Mouse (Mus musculus) lung, adult 2 months (tissue): ENCODE data around the gene Ptges. TPM values are rescaled to one million over a fixed set of nuclear protein-coding genes. Genes with fewer than 3 reads are reported as not detected.
A peak's percentile ranks its signal among the peaks of the same experiment; 100 is the strongest.

Experiments used
- DNase-seq: peaks from one replicate; pipeline ENCODE4 v3.0.0; 2022
- H3K4me1 ChIP-seq: fragments of 200-500 bp; 2 replicates; pipeline ENCODE4 v1.6.1; 2011; ENCODE audit warnings: low read length; ENCODE audit not compliant: control insufficient read depth, insufficient read depth
- H3K4me3 ChIP-seq: fragments of 200-500 bp; replicated peaks from 2 replicates; pipeline ENCODE3; 2011; ENCODE audit warnings: low read depth, mild to moderate bottlenecking, control low read depth, low read length; ENCODE audit errors: extremely low read depth
- CTCF ChIP-seq: fragments of 200-500 bp; IDR thresholded peaks from 2 replicates; pipeline ENCODE4 v1.5.1; 2011; ENCODE audit warnings: mild to moderate bottlenecking, low read length, control low read depth; ENCODE audit not compliant: insufficient read depth
- POLR2A ChIP-seq: fragments of 200-500 bp; IDR thresholded peaks from 2 replicates; pipeline ENCODE4 v1.6.1; 2011; ENCODE audit warnings: low read depth, mild to moderate bottlenecking, control low read depth, low read length, borderline replicate concordance; ENCODE audit errors: extremely low read depth
- WGBS: fragments of 180-500 bp; shearing (Covaris S2); methylation state at CpG from one replicate; pipeline ENCODE4 v1.1.7; 2018; 5-methylcytosine and 5-hydroxymethylcytosine counted together
- polyA plus RNA-seq: library from polyadenylated mRNA; depleted of rRNA; stranded (reverse); fragments of >200 nt; gene quantifications from 2 replicates; pipeline ENCODE4 v1.2.3, GENCODE M21; 2012

Ptges gene
- polyA plus RNA-seq, 1 experiment, result 42.3 TPM

DNA sequence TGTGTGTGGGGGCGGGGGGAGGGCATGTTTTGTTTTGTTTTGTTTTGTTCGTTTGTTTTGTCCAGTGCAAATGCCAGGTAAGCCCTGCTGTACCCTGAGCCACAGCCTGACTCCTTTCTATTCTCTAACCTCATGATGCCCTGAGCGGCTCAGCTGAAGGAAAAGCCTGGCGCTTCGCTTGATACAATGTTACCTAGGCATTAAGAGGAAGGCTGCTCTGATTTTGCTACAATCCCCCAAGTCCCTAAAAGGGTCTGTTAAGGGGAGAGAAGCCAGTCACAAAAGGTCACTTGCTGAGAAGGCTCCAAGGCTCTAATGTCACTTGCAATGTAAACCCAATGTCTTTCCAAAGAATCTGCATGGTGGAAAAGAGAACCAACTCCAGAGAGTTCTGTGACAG is 14.3 kb downstream of the Ptges start:
- 87% methylated on average over 5 of the region's 5 CpGs for WGBS
- TF ChIP-seq POLR2A (no peak), CTCF (no peak)
- no peak for DNase-seq

DNA sequence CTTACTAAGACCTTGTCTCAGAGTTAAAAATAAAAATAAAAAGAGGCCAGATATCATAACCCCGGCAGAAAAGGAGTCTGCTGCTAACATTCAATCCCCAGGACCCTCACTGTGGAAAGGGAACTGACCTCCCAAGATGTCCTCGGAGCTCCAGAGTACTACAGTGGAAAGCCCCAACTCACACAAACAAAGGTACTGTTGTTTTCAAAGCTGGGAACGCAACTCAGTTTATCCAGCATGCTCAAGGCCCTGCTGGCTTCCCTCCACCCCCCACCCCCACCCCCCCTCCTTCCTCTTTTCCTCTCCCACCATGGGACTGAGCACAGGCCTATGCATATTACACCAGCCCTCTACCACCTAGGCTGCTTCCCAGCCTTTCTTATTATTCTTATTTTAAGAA is 14.8 kb downstream of the Ptges start:
- TF ChIP-seq CTCF (no peak), POLR2A (no peak)
- no peak overlapping the region for H3K4me3 ChIP-seq
- peaks cover 20% of the 10 kb centered on the region for H3K4me1 ChIP-seq
- DNase-seq, result no peak
- 69% methylated on average over 3 of the region's 3 CpGs for WGBS

More for the DNA sequence above, 14.3 kb downstream of the Ptges start:
- peaks cover 20% of the 10 kb centered on the region for H3K4me1 ChIP-seq
- H3K4me3 ChIP-seq, result no peak overlapping the region

GRCm38 (mm10) chr2:30913022-30913421 is 16.6 kb downstream of the Ptges start:
- no peak overlapping the region for H3K4me3 ChIP-seq
- WGBS, result 75% methylated on average over 8 of the region's 8 CpGs
- peaks cover 10% of the 10 kb centered on the region; the same call in 1 of the 2 replicates for H3K4me1 ChIP-seq
- DNase-seq, result no peak
- TF ChIP-seq CTCF (no peak), POLR2A (no peak)

DNA sequence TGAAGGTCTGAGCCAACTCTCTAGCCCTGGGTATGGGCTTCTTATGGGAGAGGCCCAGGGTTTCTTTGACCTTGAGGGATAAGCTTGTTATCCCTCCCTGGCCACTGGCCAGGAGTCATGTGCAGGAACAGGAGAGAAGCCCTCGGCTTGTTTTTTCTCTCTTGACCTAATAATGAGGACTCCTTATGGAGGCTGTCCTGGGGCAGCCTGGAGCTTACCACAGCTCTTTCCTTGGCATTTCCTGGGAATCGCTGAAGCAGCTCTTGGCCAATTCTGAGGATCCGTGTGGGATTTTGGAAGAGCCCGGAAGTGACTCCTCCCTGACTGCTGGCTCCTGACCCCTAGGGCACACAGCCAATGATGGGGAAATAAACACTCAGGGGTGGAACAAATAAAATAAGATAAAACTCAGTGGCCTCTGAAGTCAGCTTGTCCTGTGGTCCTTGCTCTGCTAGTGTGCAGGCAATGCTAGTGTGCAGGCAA is 17.3 kb downstream of the Ptges start:
- Histone ChIP-seq H3K4me1 (peaks cover 10% of the 10 kb centered on the region; the same call in 1 of the 2 replicates), H3K4me3 (no peak overlapping the region)
- TF ChIP-seq CTCF (no peak), POLR2A (no peak)
- DNase-seq, result peak; percentile 58
- 21% methylated on average over 4 of the region's 4 CpGs for WGBS

GRCm38 (mm10) chr2:30906641-30907040 is 23.0 kb downstream of the Ptges start:
- whole genome bisulfite sequencing, result 67% methylated on average over 4 of the region's 4 CpGs
- no peaks in the 10 kb centered on the region for H3K4me1 ChIP-seq
- no peak overlapping the region for H3K4me3 ChIP-seq
- no peak for TF ChIP-seq POLR2A
- TF ChIP-seq CTCF, result no peak
- no peak for DNase-seq

DNA sequence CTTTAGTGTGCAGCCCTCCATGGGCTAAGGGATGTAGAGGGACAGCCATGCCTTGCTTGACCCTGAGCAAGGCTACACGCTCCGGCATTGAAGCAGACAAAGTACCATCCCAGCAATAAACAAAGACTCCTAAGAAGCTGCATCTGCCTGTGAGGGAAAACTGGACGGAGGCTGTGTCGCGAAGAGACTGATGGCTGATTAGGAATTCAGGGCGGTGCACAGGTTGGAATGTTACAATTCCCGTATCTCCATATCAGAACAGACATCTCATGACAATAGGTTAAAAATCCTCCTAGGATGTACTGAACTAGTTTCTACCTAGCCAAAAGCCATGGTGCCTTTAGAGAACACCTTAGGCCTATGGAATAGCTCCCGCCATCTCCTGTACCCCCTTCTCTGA is 23.8 kb downstream of the Ptges start:
- Histone ChIP-seq H3K4me3 (no peak overlapping the region), H3K4me1 (no peaks in the 10 kb centered on the region)
- no peak for DNase-seq
- WGBS, result 88% methylated on average over 8 of the region's 8 CpGs
- no peak for TF ChIP-seq CTCF

DNA sequence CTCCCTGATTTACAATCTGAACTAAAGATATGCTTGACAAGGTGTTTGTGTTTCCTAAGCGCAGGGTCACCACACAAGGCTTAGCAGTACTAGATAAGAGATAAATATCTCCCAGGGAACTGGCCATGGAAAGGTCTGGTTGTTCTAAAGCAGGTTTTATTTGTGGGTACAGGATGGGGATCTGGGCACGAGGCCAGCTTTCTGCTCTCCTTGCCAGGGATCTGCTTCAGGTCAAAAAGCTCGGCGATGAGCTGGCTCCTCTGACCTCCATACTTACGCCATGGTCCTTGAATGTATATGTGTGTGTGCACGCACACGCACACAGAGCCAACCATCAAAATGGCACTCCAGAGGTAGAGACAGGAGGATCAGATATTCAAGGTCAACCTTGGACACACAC is 24.7 kb downstream of the Ptges start:
- DNase-seq, result no peak
- 59% methylated on average over 7 of the region's 7 CpGs for WGBS
- TF ChIP-seq POLR2A (no peak), CTCF (no peak)
- H3K4me1 ChIP-seq, result no peaks in the 10 kb centered on the region
- no peak overlapping the region for H3K4me3 ChIP-seq

DNA sequence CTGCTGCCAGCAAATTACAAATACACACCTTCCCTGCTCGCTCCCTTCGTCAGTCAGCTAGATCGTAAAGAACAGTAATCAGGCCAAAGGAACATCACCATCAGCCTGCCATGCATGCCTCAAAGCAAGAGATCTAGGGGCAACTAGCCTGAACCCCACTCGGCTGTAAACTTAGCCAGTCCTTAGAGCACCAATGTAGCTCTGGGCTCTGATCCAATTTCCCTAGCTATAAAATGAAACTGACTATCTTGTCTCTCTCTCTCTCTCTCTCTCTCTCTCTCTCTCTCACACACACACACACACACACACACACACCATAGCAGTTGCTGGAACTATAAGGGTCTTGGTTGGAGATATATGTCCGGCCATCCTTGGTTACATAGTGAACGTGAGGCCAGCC is 25.4 kb downstream of the Ptges start:
- Histone ChIP-seq H3K4me3 (no peak overlapping the region), H3K4me1 (no peaks in the 10 kb centered on the region)
- no peak for DNase-seq
- TF ChIP-seq CTCF, result no peak
- TF ChIP-seq POLR2A, result no peak
- WGBS, result 79% methylated on average over 6 of the region's 6 CpGs

GRCm38 (mm10) chr2:30902726-30903722 is 26.6 kb downstream of the Ptges start:
- DNase-seq, result no peak
- WGBS, result 14% methylated on average over 37 of the region's 37 CpGs
- peak overlapping the region; percentile 71 for H3K4me3 ChIP-seq

DNA sequence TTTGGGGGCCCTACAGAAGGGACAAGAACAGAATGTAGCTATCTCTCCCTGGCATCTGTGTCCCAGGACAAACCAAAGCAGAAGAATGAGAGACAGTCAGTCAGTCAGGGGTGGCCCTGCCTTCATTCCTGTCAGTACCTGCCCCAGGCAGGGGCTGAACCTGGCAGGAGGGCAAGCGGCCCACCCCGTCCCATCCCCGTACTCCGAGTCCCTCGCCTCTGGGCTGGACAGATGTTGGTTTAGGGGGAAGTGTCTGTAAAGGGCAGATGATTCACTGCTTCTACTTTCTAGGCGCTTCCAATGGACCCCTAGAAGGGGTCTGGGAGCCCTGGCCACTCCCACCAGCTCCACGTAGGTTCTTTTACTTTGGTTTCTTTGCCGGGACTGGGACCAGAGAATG is 27.4 kb downstream of the Ptges start:
- no peak for DNase-seq
- TF ChIP-seq CTCF, result no peak
- TF ChIP-seq POLR2A, result no peak
- Histone ChIP-seq H3K4me1 (no peaks in the 10 kb centered on the region), H3K4me3 (peak overlapping the region; percentile 52)
- 38% methylated on average over 8 of the region's 8 CpGs for WGBS

More at GRCm38 (mm10) chr2:30902726-30903722, 26.6 kb downstream of the Ptges start:
- no peaks in the 10 kb centered on the region for H3K4me1 ChIP-seq
- TF ChIP-seq POLR2A, result peak; percentile 58; the same call in 1 of the 2 replicates
- no peak for TF ChIP-seq CTCF
